8 mouse cellular contexts compared by ENCODE assay signal in the genomic region with DNA sequence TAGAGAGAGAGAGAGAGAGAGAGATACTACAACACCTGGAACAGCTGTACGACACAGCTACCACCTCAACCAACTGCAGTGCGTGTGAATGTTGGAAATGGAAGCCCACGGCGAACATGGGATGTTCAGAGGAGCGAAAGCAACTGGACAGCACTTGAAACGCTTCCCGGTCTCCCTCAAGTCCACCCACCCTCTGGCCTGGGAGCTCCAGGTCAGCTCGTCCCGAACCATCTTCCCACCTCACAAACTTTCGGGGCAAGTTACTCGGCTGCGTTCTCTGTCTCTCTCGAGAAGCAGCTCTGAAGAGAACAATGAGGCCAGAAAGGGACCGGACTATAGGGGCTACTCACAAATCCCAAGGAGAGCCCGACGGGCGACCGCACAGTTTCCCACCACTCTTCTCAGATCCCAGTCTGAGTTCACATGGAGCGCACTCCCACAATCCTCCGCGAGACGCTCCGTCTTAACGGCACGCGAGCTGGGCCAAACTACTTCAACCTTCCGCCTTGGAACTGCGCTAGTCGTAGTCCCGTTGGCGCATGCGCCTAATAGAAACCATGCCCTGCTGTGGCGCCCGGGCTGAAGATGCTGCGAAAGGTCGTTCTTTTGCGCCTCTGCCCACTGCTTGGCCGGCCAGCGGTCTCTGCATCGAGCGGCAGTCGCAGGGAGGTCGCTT. TPM values are rescaled to one million over a fixed set of nuclear protein-coding genes. Genes with fewer than 3 reads are reported as not detected.
A peak's percentile ranks its signal among the peaks of the same experiment; 100 is the strongest.
DNase-seq lines count a peak whose midpoint lies in the region; ATAC-seq lines count a peak whose summit lies in the region.

A gene (minus strand): TSS at position 438 of the 676 bp plus-strand sequence.
A gene (plus strand): TSS at position 523 of the 676 bp plus-strand sequence.

- peak within 1 kb of the TSS; percentile 79 for H3K4me3 ChIP-seq in hindbrain, embryonic 12.5 days

- peak within 1 kb of the TSS; percentile 81 for H3K9ac ChIP-seq in hindbrain, embryonic 12.5 days

- peak; percentile 98 for DNase-seq in NIH3T3 (ENCODE audit: low read depth)
- peak; percentile 97 for DNase-seq in cerebellum, postnatal 10 days
- DNase-seq in frontal cortex, postnatal 10 days (ENCODE audit: low spot score in 2 of 2): peak; percentile 91 to 97
- peak; percentile 97 to 99 for DNase-seq in layer of hippocampus, postnatal 14 days (ENCODE audit: low spot score in 2 of 2)
- DNase-seq in lung, postnatal 14 days: peak; percentile 96
- peak; percentile 93 for DNase-seq in retina, adult 2 months (ENCODE audit: low read depth, low spot score)
- peak; percentile 93 to 95 for DNase-seq in thymus, postnatal 36 days

- peak; percentile 98 for ATAC-seq in hindbrain, embryonic 12.5 days (ENCODE audit: low FRiP score)

- WGBS in hindbrain, embryonic 12.5 days: under 1% methylated on average over 43 of the region's 43 CpGs

- no peaks in the 10 kb centered on the region for H3K27me3 ChIP-seq in hindbrain, embryonic 12.5 days

- H3K4me2 ChIP-seq in hindbrain, embryonic 12.5 days (replicated peaks): peak within 1 kb of the TSS; percentile 66

- peaks cover 13% of the 10 kb centered on the region for H3K4me1 ChIP-seq in hindbrain, embryonic 12.5 days

- H3K36me3 ChIP-seq in hindbrain, embryonic 12.5 days: peaks cover 7% of the 10 kb centered on the region; the same call in 1 of the 2 replicates

- peak within 1 kb of the TSS; percentile 84 for H3K27ac ChIP-seq in hindbrain, embryonic 12.5 days

- no peaks in the 10 kb centered on the region for H3K9me3 ChIP-seq in hindbrain, embryonic 12.5 days (replicated peaks)

RNA-seq across cellular contexts. Expression of the first gene that starts in this region (rescaled TPM):
- polyA plus RNA-seq in hindbrain, embryonic 12.5 days (2016; fragmentation: Nextera tagmentation; extraction: Ambion mirVana): 27.7 and 28.2 TPM in 2 replicates
- 10 to 100 TPM; 18.9 to 21.3 TPM for total RNA-seq in layer of hippocampus, postnatal 14 days (2021)

RNA-seq across cellular contexts. Expression of the second gene that starts in this region (rescaled TPM):
- 28.4 and 31.7 TPM in 2 replicates for polyA plus RNA-seq in hindbrain, embryonic 12.5 days (2016; fragmentation: Nextera tagmentation; extraction: Ambion mirVana)
- 10 to 100 TPM; 45.1 to 46.5 TPM for total RNA-seq in layer of hippocampus, postnatal 14 days (2021)

Comparison
In these comparisons a context has a peak if more than half of its experiments do, and no peak if none do; other contexts are left out.
1. Peak in every context shown above with its lines: DNase-seq, ATAC-seq, H3K4me3 ChIP-seq and H3K27ac ChIP-seq.